Mouse (Mus musculus) erythroblast, adult 5-6 weeks (primary cell): ENCODE data around the gene Ptrh1. TPM values are rescaled to one million over a fixed set of nuclear protein-coding genes. Genes with fewer than 3 reads are reported as not detected.

Source experiments
- total RNA-seq, 2 experiments: library from RNA; stranded (forward) in 1 of 2; stranded (reverse) in 1 of 2; fragments of 150-400 nt in 1 of 2; fragments of 200-764, 138-1000 nt in 1 of 2; gene quantifications; 2 replicates each; pipeline versions ENCODE4 v1.2.3 to v1.2.4; 2015 to 2017; ENCODE audit warnings: low replicate concordance in 2 of 2

Gene Ptrh1
- total RNA-seq, 2 experiments from 2014 or later: 2.5 TPM; not detected in 1

Other genes starting within 250 kb of the Ptrh1 start
- 1.2 and 2.7 TPM in 2 replicates for gene Fam102a, start 240.5 kb upstream of the Ptrh1 start, total RNA-seq (2015; ENCODE audit: low replicate concordance)
- 0.28 and 6.5 TPM in 2 replicates for gene Fam102a, start 240.5 kb upstream of the Ptrh1 start, total RNA-seq (2017; ENCODE audit: low replicate concordance)
- gene Dpm2, start 204.9 kb upstream of the Ptrh1 start, total RNA-seq (2015; ENCODE audit: low replicate concordance): 26.9 and 41.0 TPM in 2 replicates
- 8.6 and 18.2 TPM in 2 replicates for gene Dpm2, start 204.9 kb upstream of the Ptrh1 start, total RNA-seq (2017; ENCODE audit: low replicate concordance)
- gene Pip5kl1, start 201.0 kb upstream of the Ptrh1 start, total RNA-seq (2015; ENCODE audit: low replicate concordance): not detected in 2 replicates
- 1.9 TPM in 1 of 2 replicates, not detected in the other for gene Pip5kl1, start 201.0 kb upstream of the Ptrh1 start, total RNA-seq (2017; ENCODE audit: low replicate concordance)
- not detected in 2 replicates for gene 9430097D07Rik, start 200.1 kb upstream of the Ptrh1 start, total RNA-seq (2015; ENCODE audit: low replicate concordance)
- not detected in 2 replicates for gene 9430097D07Rik, start 200.1 kb upstream of the Ptrh1 start, total RNA-seq (2017; ENCODE audit: low replicate concordance)
- 8.8 and 9.4 TPM in 2 replicates for gene St6galnac4, start 188.7 kb upstream of the Ptrh1 start, total RNA-seq (2015; ENCODE audit: low replicate concordance)
- gene St6galnac4, start 188.7 kb upstream of the Ptrh1 start, total RNA-seq (2017; ENCODE audit: low replicate concordance): 3.8 and 4.9 TPM in 2 replicates
- gene St6galnac6, start 176.1 kb upstream of the Ptrh1 start, total RNA-seq (2015; ENCODE audit: low replicate concordance): 0.77 and 3.3 TPM in 2 replicates
- 2.1 and 2.5 TPM in 2 replicates for gene St6galnac6, start 176.1 kb upstream of the Ptrh1 start, total RNA-seq (2017; ENCODE audit: low replicate concordance)
- not detected in 2 replicates for gene Ak1, start 154.0 kb upstream of the Ptrh1 start, total RNA-seq (2015; ENCODE audit: low replicate concordance)
- gene Ak1, start 154.0 kb upstream of the Ptrh1 start, total RNA-seq (2017; ENCODE audit: low replicate concordance): not detected in 2 replicates
- gene Eng, start 129.2 kb upstream of the Ptrh1 start, total RNA-seq (2015; ENCODE audit: low replicate concordance): 4.0 and 6.7 TPM in 2 replicates
- gene Eng, start 129.2 kb upstream of the Ptrh1 start, total RNA-seq (2017; ENCODE audit: low replicate concordance): 1.5 and 3.2 TPM in 2 replicates
- gene Fpgs, start 71.6 kb upstream of the Ptrh1 start, total RNA-seq (2015; ENCODE audit: low replicate concordance): 1.3 and 4.0 TPM in 2 replicates
- gene Fpgs, start 71.6 kb upstream of the Ptrh1 start, total RNA-seq (2017; ENCODE audit: low replicate concordance): 2.1 and 6.6 TPM in 2 replicates
- gene Cdk9, start 62.7 kb upstream of the Ptrh1 start, total RNA-seq (2015; ENCODE audit: low replicate concordance): 15.0 and 25.9 TPM in 2 replicates
- gene Cdk9, start 62.7 kb upstream of the Ptrh1 start, total RNA-seq (2017; ENCODE audit: low replicate concordance): 18.1 and 19.5 TPM in 2 replicates
- 15.4 and 23.2 TPM in 2 replicates for gene Sh2d3c, start 54.7 kb upstream of the Ptrh1 start, total RNA-seq (2015; ENCODE audit: low replicate concordance)
- gene Sh2d3c, start 54.7 kb upstream of the Ptrh1 start, total RNA-seq (2017; ENCODE audit: low replicate concordance): 5.2 and 6.4 TPM in 2 replicates
- not detected in 2 replicates for gene 6330409D20Rik, start 34.8 kb upstream of the Ptrh1 start, total RNA-seq (2015; ENCODE audit: low replicate concordance)
- not detected in 2 replicates for gene 6330409D20Rik, start 34.8 kb upstream of the Ptrh1 start, total RNA-seq (2017; ENCODE audit: low replicate concordance)
- 10.4 and 11.3 TPM in 2 replicates for gene Tor2a, start 18.6 kb upstream of the Ptrh1 start, total RNA-seq (2015; ENCODE audit: low replicate concordance)
- gene Tor2a, start 18.6 kb upstream of the Ptrh1 start, total RNA-seq (2017; ENCODE audit: low replicate concordance): 4.7 and 8.8 TPM in 2 replicates
- not detected in 2 replicates for gene Ttc16, start 153 bp upstream of the Ptrh1 start, total RNA-seq (2015; ENCODE audit: low replicate concordance)
- not detected in 2 replicates for gene Ttc16, start 153 bp upstream of the Ptrh1 start, total RNA-seq (2017; ENCODE audit: low replicate concordance)
- gene Cfap157, start 8.6 kb downstream of the Ptrh1 start, total RNA-seq (2015; ENCODE audit: low replicate concordance): not detected in 2 replicates
- not detected in 2 replicates for gene Cfap157, start 8.6 kb downstream of the Ptrh1 start, total RNA-seq (2017; ENCODE audit: low replicate concordance)
- 0.96 and 1.3 TPM in 2 replicates for gene Stxbp1, start 71.5 kb downstream of the Ptrh1 start, total RNA-seq (2015; ENCODE audit: low replicate concordance)
- gene Stxbp1, start 71.5 kb downstream of the Ptrh1 start, total RNA-seq (2017; ENCODE audit: low replicate concordance): 0.34 and 0.56 TPM in 2 replicates
- 3.1 and 5.8 TPM in 2 replicates for gene Fam129b, start 100.3 kb downstream of the Ptrh1 start, total RNA-seq (2015; ENCODE audit: low replicate concordance)
- gene Fam129b, start 100.3 kb downstream of the Ptrh1 start, total RNA-seq (2017; ENCODE audit: low replicate concordance): 2.6 and 5.6 TPM in 2 replicates
- gene Rpl12, start 185.8 kb downstream of the Ptrh1 start, total RNA-seq (2015; ENCODE audit: low replicate concordance): 305 and 430 TPM in 2 replicates
- 287 and 320 TPM in 2 replicates for gene Rpl12, start 185.8 kb downstream of the Ptrh1 start, total RNA-seq (2017; ENCODE audit: low replicate concordance)
- 3.1 and 6.5 TPM in 2 replicates for gene Lrsam1, start 185.8 kb downstream of the Ptrh1 start, total RNA-seq (2015; ENCODE audit: low replicate concordance)
- 1.7 and 3.5 TPM in 2 replicates for gene Lrsam1, start 185.8 kb downstream of the Ptrh1 start, total RNA-seq (2017; ENCODE audit: low replicate concordance)
- gene Slc2a8, start 206.3 kb downstream of the Ptrh1 start, total RNA-seq (2015; ENCODE audit: low replicate concordance): 1.2 and 2.3 TPM in 2 replicates
- gene Slc2a8, start 206.3 kb downstream of the Ptrh1 start, total RNA-seq (2017; ENCODE audit: low replicate concordance): 0.34 and 0.98 TPM in 2 replicates